Mouse (Mus musculus) ES-CJ7 (cell line): ENCODE results near the gene Bard1.
A peak's percentile ranks its signal among the peaks of the same experiment; 100 is the strongest.

Experiments
- DNase-seq: peaks from one replicate; pipeline ENCODE4 v3.0.0; 2011; ENCODE audit warnings: low read depth, low spot score

Bard1 gene

GRCm38 (mm10) chr1:71102344-71103173 is at the start of gene Bard1:
Gene Bard1 (minus strand): TSS chr1:71103146.
- peak; percentile 100 for DNase-seq

DNA sequence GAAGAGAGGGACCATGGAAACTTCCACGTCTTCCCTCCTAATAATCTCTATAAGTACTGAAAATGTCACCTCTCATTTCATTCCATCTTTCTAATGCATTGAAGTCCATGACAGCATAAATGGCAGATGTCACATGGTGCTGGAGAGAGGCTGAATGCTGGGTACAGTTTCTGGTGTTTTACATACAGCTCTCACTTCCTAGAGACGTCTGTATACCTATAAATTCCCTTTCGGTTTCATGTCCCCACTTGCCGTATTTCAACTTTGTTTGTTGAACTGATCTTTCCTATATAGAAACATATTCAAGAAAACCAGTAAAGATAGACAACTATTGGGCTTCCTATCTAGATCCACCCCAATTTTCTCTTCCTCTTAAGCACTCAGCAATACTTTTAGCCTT is 24.2 kb upstream of the Bard1 start:
- no peak for DNase-seq

- peak; percentile 66 for DNase-seq
Measured at GRCm38 (mm10) chr1:71118511-71118910, 15.6 kb upstream of the Bard1 start.

DNA sequence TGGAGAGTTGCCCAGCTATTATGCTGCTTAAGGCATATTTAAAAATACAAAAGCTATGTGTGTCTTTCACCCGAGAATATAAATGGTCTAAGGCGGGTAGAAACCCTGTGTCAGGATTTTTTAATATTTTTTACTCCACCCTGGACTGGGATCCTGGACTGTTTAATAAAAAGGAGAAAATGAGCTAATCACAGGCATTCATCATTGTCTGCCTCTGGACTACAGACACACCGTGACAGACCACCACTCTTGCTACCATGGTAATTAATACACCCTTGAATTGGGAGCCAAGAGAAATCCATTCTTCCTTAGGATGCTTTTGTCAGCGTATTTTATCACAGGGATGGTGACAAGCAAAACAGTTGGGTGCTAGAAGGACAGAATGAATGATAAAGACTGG is 14.3 kb upstream of the Bard1 start:
- DNase-seq, result no peak

DNA sequence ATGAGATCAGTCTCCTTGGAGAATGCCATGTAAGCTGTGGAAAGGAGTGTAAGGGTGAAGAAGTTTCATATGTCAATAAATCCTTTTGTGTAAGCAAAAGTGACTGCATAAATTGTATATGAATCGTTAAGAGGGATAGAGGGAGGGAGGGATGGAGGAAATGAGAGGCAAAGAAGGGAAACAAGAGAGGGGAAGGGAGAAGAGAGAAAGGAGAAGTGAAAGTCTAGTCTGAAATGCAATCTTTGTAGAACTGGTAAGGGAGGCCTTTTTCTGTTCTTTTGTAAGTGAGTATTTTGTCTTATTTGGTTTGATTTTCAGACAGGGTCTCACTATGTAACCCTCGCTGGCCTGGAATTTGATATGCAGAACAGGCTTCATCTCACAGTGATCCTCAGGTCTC is 12.8 kb upstream of the Bard1 start:
- DNase-seq, result no peak

DNA sequence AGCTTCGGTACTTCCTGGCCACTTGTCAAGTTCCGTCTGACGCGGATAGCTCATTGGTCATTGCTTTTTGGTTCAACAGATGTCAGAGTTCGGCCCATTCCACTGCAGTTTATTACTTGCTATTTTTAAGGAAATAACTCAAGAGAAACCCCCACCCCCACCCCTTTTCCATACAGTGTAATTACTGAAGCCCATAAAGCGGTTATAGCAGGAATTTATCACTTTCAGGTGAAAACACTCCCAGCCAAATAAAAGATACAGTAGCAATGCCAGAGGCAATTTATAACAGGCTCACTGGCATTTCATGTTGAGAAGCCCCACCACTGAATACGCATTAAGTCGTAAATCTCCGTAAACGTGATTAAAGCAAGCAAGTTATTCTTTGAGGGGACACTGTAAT is 6.9 kb upstream of the Bard1 start:
- no peak for DNase-seq

DNA sequence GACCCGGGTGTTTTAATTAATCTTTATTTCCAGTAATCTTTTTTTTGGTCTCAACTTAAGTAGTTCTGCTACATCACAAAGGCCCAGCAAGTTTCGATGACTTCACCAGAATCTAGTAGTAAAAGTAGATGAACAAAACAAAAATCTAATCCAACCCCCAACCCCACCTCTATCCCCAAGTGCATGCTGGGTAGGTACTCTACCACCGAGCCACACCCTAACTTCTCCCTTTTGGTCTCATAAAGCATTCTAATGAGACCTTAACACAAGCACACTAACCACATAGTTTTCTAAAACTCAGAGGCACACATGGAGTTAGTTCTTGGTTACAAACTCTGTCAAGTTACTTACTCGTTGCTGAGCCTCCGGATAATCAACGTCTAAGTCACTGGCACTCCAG is 3.2 kb upstream of the Bard1 start:
- DNase-seq, result no peak

GRCm38 (mm10) chr1:71105724-71106123 is 2.8 kb upstream of the Bard1 start:
- no peak for DNase-seq

DNA sequence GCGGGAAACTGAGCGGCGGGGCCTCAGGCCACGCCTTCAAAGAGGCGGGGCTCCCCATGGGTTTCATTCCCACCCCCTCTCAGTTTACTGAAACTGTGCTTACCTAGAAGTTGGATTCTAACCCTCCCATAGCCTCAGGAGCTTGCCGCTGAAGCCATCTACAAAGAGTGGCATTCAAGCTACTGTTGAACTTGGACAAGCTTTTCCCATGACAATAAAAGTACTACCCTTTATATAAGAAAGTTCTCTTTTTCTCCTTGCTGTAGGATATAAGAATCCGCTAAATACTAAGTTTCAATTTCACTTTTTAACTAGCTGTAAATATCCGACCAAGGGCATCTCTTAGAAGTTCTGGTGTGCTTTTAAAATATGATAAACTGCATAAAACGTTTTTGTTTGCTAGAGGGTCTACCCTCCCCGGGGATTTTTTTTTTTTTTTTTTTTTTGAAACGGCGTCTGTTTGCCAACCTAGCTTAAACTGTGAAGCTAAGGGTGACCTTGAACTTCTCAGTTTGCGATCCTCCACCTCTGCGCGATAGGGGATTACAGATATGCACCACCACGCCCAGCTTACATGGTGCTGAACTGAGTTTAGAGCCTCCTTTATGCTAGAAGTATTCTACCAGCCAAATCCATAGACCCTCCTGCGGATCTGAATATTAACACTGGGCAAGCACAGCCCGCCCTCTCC is 373 bp upstream of the Bard1 start:
- DNase-seq, result peak; percentile 81

DNA sequence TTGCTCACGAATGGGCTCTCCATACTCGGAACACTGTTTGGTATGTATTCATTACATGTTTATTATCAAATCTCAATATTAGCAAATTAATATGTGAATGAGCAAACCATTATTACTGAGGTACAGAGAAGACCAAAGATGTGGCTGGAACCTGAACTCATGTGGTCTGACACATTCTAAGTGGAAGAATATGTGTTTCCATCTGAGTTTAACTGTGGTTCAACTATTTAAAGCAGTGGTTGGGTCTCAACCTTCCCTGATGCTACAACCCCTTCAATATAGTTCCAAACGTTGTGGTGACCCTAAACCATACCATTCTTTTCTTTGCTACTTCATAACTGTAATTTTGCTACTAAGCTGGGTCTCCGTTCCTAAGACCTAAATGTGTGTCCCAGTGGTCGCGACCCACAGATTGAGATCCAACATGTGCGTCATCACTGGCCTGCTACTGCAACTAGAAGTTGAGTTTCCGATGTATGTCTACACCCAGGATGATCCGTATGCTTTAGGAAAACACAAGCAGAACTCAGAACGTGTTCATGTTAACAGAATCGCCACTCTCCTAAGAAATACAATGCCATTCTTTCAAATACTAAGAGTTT is 1.5 kb downstream of the Bard1 start:
- peak; percentile 29 for DNase-seq

GRCm38 (mm10) chr1:71100591-71101368 is 2.2 kb downstream of the Bard1 start:
- DNase-seq, result no peak

DNA sequence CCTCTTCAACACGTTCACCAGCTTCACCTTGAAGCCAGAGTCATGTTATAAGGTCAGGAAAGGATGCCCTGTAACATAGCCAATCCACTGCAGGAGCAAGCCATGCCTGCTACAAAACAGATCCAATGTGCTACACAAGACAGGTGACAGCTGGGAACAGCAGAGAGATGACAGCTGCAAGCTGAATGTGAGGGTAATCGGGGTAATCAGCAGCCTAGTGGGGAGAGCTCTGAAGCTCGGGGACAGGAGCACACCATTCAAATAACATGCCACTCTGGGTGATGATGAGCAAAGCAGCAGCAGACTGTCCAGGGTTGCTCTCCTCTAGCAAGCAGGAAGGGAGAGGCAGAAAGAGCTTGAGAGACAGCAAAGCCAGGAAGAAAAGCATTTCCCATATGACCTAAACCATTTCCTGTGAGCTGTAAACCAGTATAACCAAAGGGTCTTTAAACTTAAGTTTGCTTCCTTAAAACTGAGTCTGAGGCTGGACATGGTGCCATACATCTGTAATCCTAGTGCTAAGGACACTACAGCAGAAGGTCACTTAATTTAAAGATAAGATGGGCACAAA is 2.9 kb downstream of the Bard1 start:
- no peak for DNase-seq

GRCm38 (mm10) chr1:71096031-71096430 is 6.9 kb downstream of the Bard1 start:
- no peak for DNase-seq

GRCm38 (mm10) chr1:71095211-71095805 is 7.6 kb downstream of the Bard1 start:
- no peak for DNase-seq

GRCm38 (mm10) chr1:71075651-71076050 is 27.3 kb downstream of the Bard1 start:
- no peak for DNase-seq

DNA sequence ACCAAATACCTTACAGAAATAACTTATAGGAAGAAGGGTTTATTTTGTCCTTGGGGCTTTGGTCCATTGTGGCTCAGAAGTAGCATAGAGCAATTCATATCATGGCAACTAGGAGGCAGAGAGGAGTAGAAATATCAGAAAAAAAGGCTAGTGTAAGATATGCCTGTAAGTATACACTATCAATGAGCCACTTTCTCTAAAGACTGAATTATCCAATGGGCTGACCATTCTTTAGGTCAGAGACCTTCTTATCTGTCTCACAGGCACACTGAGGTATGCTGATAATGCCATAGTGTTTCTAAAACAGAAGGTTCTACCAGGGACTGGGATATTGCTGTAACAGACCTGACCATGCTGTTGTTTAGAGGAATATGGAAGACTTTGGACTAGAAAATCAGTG is 32.2 kb downstream of the Bard1 start:
- DNase-seq, result no peak

DNA sequence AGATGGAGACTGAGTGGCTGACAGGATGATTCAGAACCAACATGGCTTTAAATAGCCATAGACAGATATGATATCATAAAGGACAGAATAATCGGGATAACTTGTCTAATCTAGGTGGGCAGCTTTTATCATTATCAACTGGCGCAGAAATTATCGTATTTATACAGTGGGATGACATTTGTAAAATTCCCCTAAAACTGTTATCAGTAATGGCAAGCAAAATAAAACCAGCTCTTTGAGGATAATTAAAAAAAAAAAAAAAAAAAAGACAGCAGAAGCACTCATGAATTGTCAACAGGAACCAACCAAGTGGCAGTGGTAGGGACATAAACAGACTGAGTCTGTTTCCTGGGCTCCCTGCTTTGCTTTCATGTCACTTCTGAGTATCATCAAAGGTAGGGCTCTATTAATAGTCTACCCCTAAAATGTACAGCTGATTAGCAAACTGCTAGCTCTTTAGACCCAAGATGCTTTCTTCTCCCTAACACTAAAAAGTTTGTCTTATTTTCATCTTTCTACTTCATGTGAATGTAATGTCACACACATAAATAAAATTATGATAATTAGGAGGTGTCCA is 34.1 kb downstream of the Bard1 start:
- DNase-seq, result no peak

- no peak for DNase-seq
Measured at GRCm38 (mm10) chr1:71063885-71064492, 39.0 kb downstream of the Bard1 start.

DNA sequence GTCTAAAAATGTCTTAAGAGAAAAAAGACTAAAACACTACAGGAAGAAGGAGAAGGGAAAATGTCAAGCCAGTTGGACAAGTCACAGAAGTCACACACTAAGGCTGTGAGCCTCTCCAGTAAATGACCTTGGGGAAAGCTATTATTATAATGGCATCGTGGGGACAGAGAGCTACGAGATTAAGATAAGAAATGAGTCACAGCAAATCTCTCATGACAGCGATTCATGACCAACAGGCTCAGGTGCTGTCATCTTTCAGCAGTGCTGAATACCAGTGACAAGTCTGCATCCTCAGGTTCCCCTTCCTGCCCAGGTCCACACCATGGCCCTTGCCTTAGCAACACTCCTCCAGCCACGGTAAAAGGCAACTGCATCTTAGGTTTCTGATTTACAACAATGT is 46.8 kb downstream of the Bard1 start:
- no peak for DNase-seq

DNA sequence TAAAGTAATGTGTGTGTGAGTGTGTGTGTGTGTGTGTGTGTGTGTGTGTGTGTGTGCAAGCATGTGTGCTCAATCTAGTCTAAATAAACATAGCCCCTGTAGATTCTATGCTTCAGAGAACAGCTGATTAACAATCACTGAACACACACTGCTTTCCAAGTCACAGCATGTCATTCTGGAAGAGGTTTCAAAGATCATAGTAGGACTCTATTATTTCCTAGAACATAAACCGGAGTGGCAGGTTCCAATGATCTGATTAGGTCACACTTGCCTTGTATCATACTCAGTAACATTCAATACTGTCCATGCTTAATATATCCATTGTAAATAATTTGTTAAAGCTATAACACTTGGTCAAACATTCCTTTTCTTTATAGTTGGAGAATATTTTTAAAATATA is 47.5 kb downstream of the Bard1 start:
- no peak for DNase-seq
